Mouse (Mus musculus) spleen, adult 2 months (tissue): ENCODE results near the gene Stox2. TPM values are rescaled to one million over a fixed set of nuclear protein-coding genes. Genes with fewer than 3 reads are reported as not detected.

Experiments used
- DNase-seq, 2 experiments: peaks; one replicate each; pipeline versions ENCODE4 v3.0.0 to v3.0.0-alpha.2; 2012 to 2021; ENCODE audit warnings: low spot score in 2 of 2, low read depth in 1 of 2
- H3K27ac ChIP-seq: fragments of 200-500 bp; 2 replicates; pipeline ENCODE4 v1.5.1; 2012; ENCODE audit warnings: low read length, inconsistent platforms; ENCODE audit not compliant: insufficient read depth
- H3K27me3 ChIP-seq: fragments of 200-500 bp; 2 replicates; pipeline ENCODE4 v1.6.1; 2012; ENCODE audit warnings: mild to moderate bottlenecking, moderate library complexity, low read length, inconsistent platforms; ENCODE audit not compliant: control insufficient read depth, insufficient read depth
- H3K36me3 ChIP-seq: fragments of 200-500 bp; 2 replicates; pipeline ENCODE4 v1.6.1; 2012; ENCODE audit warnings: mild to moderate bottlenecking, low read length, inconsistent platforms; ENCODE audit not compliant: control insufficient read depth, insufficient read depth
- H3K4me1 ChIP-seq: fragments of 200-500 bp; 2 replicates; pipeline ENCODE4 v1.6.1; 2011; ENCODE audit warnings: inconsistent platforms; ENCODE audit not compliant: control insufficient read depth, insufficient read depth, insufficient read length
- H3K4me3 ChIP-seq: fragments of 200-500 bp; 2 replicates; pipeline ENCODE4 v1.5.1; 2011; ENCODE audit warnings: mild to moderate bottlenecking, inconsistent platforms; ENCODE audit not compliant: insufficient read depth, insufficient read length; ENCODE audit errors: extremely low read depth
- CTCF ChIP-seq: fragments of 200-500 bp; IDR thresholded peaks from 2 replicates; pipeline ENCODE4 v1.5.1; 2011; ENCODE audit warnings: mild to moderate bottlenecking, inconsistent platforms; ENCODE audit not compliant: insufficient read depth, insufficient read length, insufficient replicate concordance; ENCODE audit errors: extremely low read depth
- POLR2A ChIP-seq: fragments of 200-500 bp; IDR thresholded peaks from 2 replicates; pipeline ENCODE4 v1.6.1; 2011; ENCODE audit warnings: low read depth, low read length, inconsistent platforms
- WGBS: fragments of 180-500 bp; shearing (Covaris S2); methylation state at CpG from one replicate; pipeline ENCODE4 v1.1.7; 2018; 5-methylcytosine and 5-hydroxymethylcytosine counted together
- polyA plus RNA-seq: library from polyadenylated mRNA; depleted of rRNA; stranded (reverse); fragments of >200 nt; gene quantifications from 2 replicates; pipeline ENCODE4 v1.2.3, GENCODE M21; 2012

Gene Stox2
- polyA plus RNA-seq, 1 experiment: 0.50 TPM

- no peak for DNase-seq
- TF ChIP-seq POLR2A (no peak), CTCF (no peak)
- H3K36me3 ChIP-seq: no peaks in the 10 kb centered on the region
- no peak overlapping the region for H3K27ac ChIP-seq
- no peak overlapping the region for H3K4me3 ChIP-seq
- no peaks in the 10 kb centered on the region for H3K4me1 ChIP-seq
- H3K27me3 ChIP-seq: no peaks in the 10 kb centered on the region
- 81% methylated on average over 4 of the region's 4 CpGs for WGBS
These were observed 201.0 kb downstream of the Stox2 start for GRCm38 (mm10) chr8:47245116-47245515.

GRCm38 (mm10) chr8:47244202-47244601 is 202.0 kb downstream of the Stox2 start:
- no peak for DNase-seq
- WGBS: 92% methylated on average over 15 of the region's 15 CpGs
- Histone ChIP-seq H3K27ac (no peak overlapping the region), H3K4me3 (no peak overlapping the region), H3K36me3 (no peaks in the 10 kb centered on the region), H3K27me3 (no peaks in the 10 kb centered on the region), H3K4me1 (no peaks in the 10 kb centered on the region)
- TF ChIP-seq POLR2A: no peak
- no peak for TF ChIP-seq CTCF

GRCm38 (mm10) chr8:47243631-47244030 is 202.5 kb downstream of the Stox2 start:
- TF ChIP-seq POLR2A: no peak
- TF ChIP-seq CTCF: no peak
- H3K27ac ChIP-seq: no peak overlapping the region
- no peaks in the 10 kb centered on the region for H3K27me3 ChIP-seq
- H3K4me3 ChIP-seq: no peak overlapping the region
- DNase-seq: no peak
- no peaks in the 10 kb centered on the region for H3K36me3 ChIP-seq
- no peaks in the 10 kb centered on the region for H3K4me1 ChIP-seq
- WGBS: 83% methylated on average over 12 of the region's 12 CpGs

- 41% methylated on average over 8 of the region's 8 CpGs for WGBS
These were observed 203.0 kb downstream of the Stox2 start for GRCm38 (mm10) chr8:47243016-47243630.

GRCm38 (mm10) chr8:47242207-47243004 is 203.8 kb downstream of the Stox2 start:
- H3K4me3 ChIP-seq: no peak overlapping the region; the same call in none of the 2 replicates
- no peaks in the 10 kb centered on the region for H3K36me3 ChIP-seq
- H3K27ac ChIP-seq: no peak overlapping the region
- no peak for DNase-seq
- H3K4me1 ChIP-seq: no peaks in the 10 kb centered on the region
- WGBS: 38% methylated on average over 17 of the region's 17 CpGs
- TF ChIP-seq CTCF: no peak
- H3K27me3 ChIP-seq: no peaks in the 10 kb centered on the region

More at GRCm38 (mm10) chr8:47243016-47243630, 203.0 kb downstream of the Stox2 start:
- no peaks in the 10 kb centered on the region for H3K4me1 ChIP-seq
- TF ChIP-seq POLR2A (no peak), CTCF (no peak)
- no peaks in the 10 kb centered on the region for H3K27me3 ChIP-seq
- DNase-seq: no peak
- H3K27ac ChIP-seq: no peak overlapping the region
- H3K36me3 ChIP-seq: no peaks in the 10 kb centered on the region
- H3K4me3 ChIP-seq: no peak overlapping the region; the same call in 1 of the 2 replicates

GRCm38 (mm10) chr8:47241421-47242078 is 204.6 kb downstream of the Stox2 start:
- Histone ChIP-seq H3K27me3 (no peaks in the 10 kb centered on the region), H3K27ac (no peak overlapping the region), H3K36me3 (no peaks in the 10 kb centered on the region), H3K4me3 (no peak overlapping the region), H3K4me1 (no peaks in the 10 kb centered on the region)
- TF ChIP-seq POLR2A (no peak), CTCF (no peak)
- no peak for DNase-seq
- 90% methylated on average over 13 of the region's 13 CpGs for WGBS
